Comparison of ENCODE assay signal across 16 mouse cellular contexts in genomic region chr7:113988156-113988555, GRCm38 (mm10).
"Had no signal": no experiment of that assay in that cellular context is flagged by ENCODE, and none has a peak within 500 bp of the region (broad histone marks: within the 10 kb centered on the region; RNA-seq: fewer than 3 reads in every experiment).

No protein-coding gene starts in this region.

- DNase-seq: retina, postnatal 1 day; right cerebral cortex, adult 18-20 months; right cerebral cortex, postnatal 14 days; right cerebral cortex, postnatal 25 days; right cerebral cortex, postnatal 4 days; spleen, adult 18-20 months; thymus, adult 18-20 months; thymus, adult 2 months; thymus, postnatal 14 days; thymus, postnatal 25 days; thymus, postnatal 36 days; thymus, postnatal 4 days had no signal

- H3K27ac ChIP-seq: neural tube, embryonic 13.5 days; neural tube, embryonic 15.5 days; stomach, embryonic 15.5 days; stomach, postnatal 0 days had no signal

- H3K36me3 ChIP-seq: neural tube, embryonic 13.5 days; neural tube, embryonic 15.5 days; stomach, embryonic 15.5 days had no signal

- H3K4me2 ChIP-seq: neural tube, embryonic 13.5 days; neural tube, embryonic 15.5 days; stomach, embryonic 15.5 days had no signal

- H3K9ac ChIP-seq: neural tube, embryonic 13.5 days; neural tube, embryonic 15.5 days; stomach, embryonic 15.5 days had no signal

- H3K27me3 ChIP-seq: neural tube, embryonic 13.5 days; neural tube, embryonic 15.5 days; stomach, embryonic 15.5 days had no signal

- H3K4me3 ChIP-seq: neural tube, embryonic 13.5 days; neural tube, embryonic 15.5 days; stomach, embryonic 15.5 days had no signal

- H3K9me3 ChIP-seq: neural tube, embryonic 13.5 days; neural tube, embryonic 15.5 days; stomach, embryonic 15.5 days had no signal

- H3K4me1 ChIP-seq: stomach, embryonic 15.5 days had no signal
